Mouse (Mus musculus): ENCODE data around the gene Adam12. TPM values are rescaled to one million over a fixed set of nuclear protein-coding genes. Genes with fewer than 3 reads are reported as not detected.

The Adam12 gene
- polyA plus RNA-seq, 1 experiment: 2.1 TPM

GRCm38 (mm10) chr7:134093871-134094270, 138.1 kb downstream of the Adam12 start:
- no peak for TF ChIP-seq CTCF (IDR thresholded peaks at IDR 0.05; ENCODE audit: extremely low read depth, insufficient read depth, low read length)
- TF ChIP-seq POLR2A (IDR thresholded peaks at IDR 0.05; ENCODE audit: extremely low read depth, insufficient read depth, low read length): no peak
- Histone ChIP-seq H3K27ac (ENCODE audit: insufficient read depth, low read length) (no peak overlapping the region), H3K4me1 (ENCODE audit: control insufficient read depth, insufficient read depth, low read length) (no peaks in the 10 kb centered on the region), H3K4me3 (ENCODE audit: insufficient read depth, low read length) (no peak overlapping the region)

- H3K4me3 ChIP-seq (ENCODE audit: insufficient read depth, low read length): no peak overlapping the region
- TF ChIP-seq POLR2A (IDR thresholded peaks at IDR 0.05; ENCODE audit: extremely low read depth, insufficient read depth, low read length): no peak
- no peaks in the 10 kb centered on the region for H3K4me1 ChIP-seq (ENCODE audit: control insufficient read depth, insufficient read depth, low read length)
- H3K27ac ChIP-seq (ENCODE audit: insufficient read depth, low read length): no peak overlapping the region
Observed at GRCm38 (mm10) chr7:134090764-134091163, 141.2 kb downstream of the Adam12 start.

GRCm38 (mm10) chr7:134090256-134090655, 141.7 kb downstream of the Adam12 start:
- Histone ChIP-seq H3K27ac (ENCODE audit: insufficient read depth, low read length) (no peak overlapping the region), H3K4me1 (ENCODE audit: control insufficient read depth, insufficient read depth, low read length) (no peaks in the 10 kb centered on the region), H3K4me3 (ENCODE audit: insufficient read depth, low read length) (no peak overlapping the region)
- TF ChIP-seq CTCF (IDR thresholded peaks at IDR 0.05; ENCODE audit: extremely low read depth, insufficient read depth, low read length) (no peak), POLR2A (IDR thresholded peaks at IDR 0.05; ENCODE audit: extremely low read depth, insufficient read depth, low read length) (no peak)

GRCm38 (mm10) chr7:134088548-134089347, 143.2 kb downstream of the Adam12 start:
- H3K27ac ChIP-seq (ENCODE audit: insufficient read depth, low read length): no peak overlapping the region
- no peaks in the 10 kb centered on the region for H3K4me1 ChIP-seq (ENCODE audit: control insufficient read depth, insufficient read depth, low read length)
- no peak overlapping the region for H3K4me3 ChIP-seq (ENCODE audit: insufficient read depth, low read length)
- no peak for TF ChIP-seq POLR2A (IDR thresholded peaks at IDR 0.05; ENCODE audit: extremely low read depth, insufficient read depth, low read length)
- TF ChIP-seq CTCF (IDR thresholded peaks at IDR 0.05; ENCODE audit: extremely low read depth, insufficient read depth, low read length): no peak

GRCm38 (mm10) chr7:134085396-134085795, 146.6 kb downstream of the Adam12 start:
- H3K4me1 ChIP-seq (ENCODE audit: control insufficient read depth, insufficient read depth, low read length): no peaks in the 10 kb centered on the region
- no peak overlapping the region for H3K4me3 ChIP-seq (ENCODE audit: insufficient read depth, low read length)
- TF ChIP-seq POLR2A (IDR thresholded peaks at IDR 0.05; ENCODE audit: extremely low read depth, insufficient read depth, low read length) (no peak), CTCF (IDR thresholded peaks at IDR 0.05; ENCODE audit: extremely low read depth, insufficient read depth, low read length) (no peak)
- no peak overlapping the region for H3K27ac ChIP-seq (ENCODE audit: insufficient read depth, low read length)

DNA sequence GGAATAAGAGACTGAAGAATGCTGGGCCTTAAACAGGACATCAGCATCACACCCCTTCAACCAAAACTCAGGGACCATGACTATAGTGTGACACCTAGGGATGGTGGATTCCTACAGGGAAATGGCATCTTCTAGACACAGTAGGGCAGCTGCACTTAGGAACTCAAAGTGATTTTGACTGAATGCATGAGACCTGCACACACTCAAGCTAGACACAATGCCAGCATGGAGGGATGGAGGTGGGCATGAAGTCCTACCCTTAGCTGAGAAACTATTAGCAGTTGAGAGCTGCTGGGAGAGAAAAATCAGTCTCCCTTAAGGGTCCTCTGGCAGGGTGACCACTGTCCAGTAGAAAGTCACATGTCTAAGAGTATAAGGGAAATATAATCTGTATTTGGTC, 147.0 kb downstream of the Adam12 start:
- Histone ChIP-seq H3K27ac (ENCODE audit: insufficient read depth, low read length) (no peak overlapping the region), H3K4me3 (ENCODE audit: insufficient read depth, low read length) (no peak overlapping the region), H3K4me1 (ENCODE audit: control insufficient read depth, insufficient read depth, low read length) (no peaks in the 10 kb centered on the region)
- TF ChIP-seq CTCF (IDR thresholded peaks at IDR 0.05; ENCODE audit: extremely low read depth, insufficient read depth, low read length): no peak
- no peak for TF ChIP-seq POLR2A (IDR thresholded peaks at IDR 0.05; ENCODE audit: extremely low read depth, insufficient read depth, low read length)

GRCm38 (mm10) chr7:134081307-134082072, 150.5 kb downstream of the Adam12 start:
- H3K27ac ChIP-seq (ENCODE audit: insufficient read depth, low read length): no peak overlapping the region
- H3K4me1 ChIP-seq (ENCODE audit: control insufficient read depth, insufficient read depth, low read length): no peaks in the 10 kb centered on the region
- TF ChIP-seq POLR2A (IDR thresholded peaks at IDR 0.05; ENCODE audit: extremely low read depth, insufficient read depth, low read length): no peak
- TF ChIP-seq CTCF (IDR thresholded peaks at IDR 0.05; ENCODE audit: extremely low read depth, insufficient read depth, low read length): no peak
- H3K4me3 ChIP-seq (ENCODE audit: insufficient read depth, low read length): no peak overlapping the region

GRCm38 (mm10) chr7:134079980-134080725, 151.8 kb downstream of the Adam12 start:
- no peak overlapping the region for H3K27ac ChIP-seq (ENCODE audit: insufficient read depth, low read length)
- no peak for TF ChIP-seq POLR2A (IDR thresholded peaks at IDR 0.05; ENCODE audit: extremely low read depth, insufficient read depth, low read length)
- H3K4me3 ChIP-seq (ENCODE audit: insufficient read depth, low read length): no peak overlapping the region
- no peaks in the 10 kb centered on the region for H3K4me1 ChIP-seq (ENCODE audit: control insufficient read depth, insufficient read depth, low read length)

GRCm38 (mm10) chr7:134077684-134078083, 154.3 kb downstream of the Adam12 start:
- Histone ChIP-seq H3K27ac (ENCODE audit: insufficient read depth, low read length) (no peak overlapping the region), H3K4me1 (ENCODE audit: control insufficient read depth, insufficient read depth, low read length) (no peaks in the 10 kb centered on the region), H3K4me3 (ENCODE audit: insufficient read depth, low read length) (no peak overlapping the region)
- TF ChIP-seq POLR2A (IDR thresholded peaks at IDR 0.05; ENCODE audit: extremely low read depth, insufficient read depth, low read length): no peak
- TF ChIP-seq CTCF (IDR thresholded peaks at IDR 0.05; ENCODE audit: extremely low read depth, insufficient read depth, low read length): no peak

All from cortical plate, adult 2 months (tissue).